Mouse (Mus musculus): ENCODE measurements at regions not wholly inside any gene's neighbourhood (a gene's known extent, or its start where the extent isn't known, plus 50 kb on each side); places are given as distances from the start of the nearest gene placed in this dataset.

DNA sequence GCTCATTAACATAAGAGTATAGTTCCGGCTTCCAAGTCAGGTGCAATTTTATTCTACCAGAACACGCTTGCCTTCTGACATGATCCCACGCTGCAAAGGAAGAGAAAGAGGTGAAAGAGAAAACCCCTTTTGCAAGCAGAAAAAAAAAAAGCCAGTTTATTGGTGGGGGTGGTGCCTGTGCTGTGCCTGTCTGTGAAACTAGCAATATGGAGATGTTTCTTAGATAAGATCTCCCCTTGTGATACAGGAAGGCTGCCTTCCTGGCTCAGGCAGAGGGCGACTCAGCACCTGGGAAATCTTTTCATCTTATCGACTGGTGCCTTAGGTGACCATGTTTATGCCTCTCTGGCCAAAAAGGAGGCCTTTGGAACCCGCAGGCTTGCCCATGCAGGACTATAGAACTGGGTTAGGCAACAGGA, 555.2 kb downstream of the Vrk1 start:
- TF ChIP-seq RAD21 (IDR thresholded peaks at IDR 0.05; ENCODE audit: low read depth, low read length): no peak
- TF ChIP-seq UBTF (IDR thresholded peaks at IDR 0.05; ENCODE audit: borderline replicate concordance, insufficient read depth, low read depth, low read length): no peak
- no peak for TF ChIP-seq BHLHE40 (IDR thresholded peaks at IDR 0.05; ENCODE audit: borderline replicate concordance, low read depth, low read length)
- TF ChIP-seq CTCF (IDR thresholded peaks at IDR 0.05 in 2 of 3, conservative IDR thresholded peaks at IDR 0.05 in 1 of 3; ENCODE audit: control insufficient read depth in 1 of 3, insufficient read depth in 1 of 3, low read depth in 2 of 3, low read length in 3 of 3, poor library complexity in 1 of 3, severe bottlenecking in 1 of 3): no peak
- TF ChIP-seq POLR2A (IDR thresholded peaks at IDR 0.05; ENCODE audit: control insufficient read depth in 1 of 2, insufficient read depth in 1 of 2, low read depth in 1 of 2, low read length in 2 of 2, poor library complexity in 1 of 2): no peak
- TF ChIP-seq ZMIZ1 (IDR thresholded peaks at IDR 0.05; ENCODE audit: low read depth, low read length): no peak
- no peak for TF ChIP-seq USF1 (IDR thresholded peaks at IDR 0.05; ENCODE audit: low read depth, low read length)
- TF ChIP-seq EP300 (IDR thresholded peaks at IDR 0.05; ENCODE audit: low read depth in 1 of 2, low read length in 2 of 2): no peak
- no peak for TF ChIP-seq NELFE (IDR thresholded peaks at IDR 0.05; ENCODE audit: low read depth, low read length)
- TF ChIP-seq NRF1 (IDR thresholded peaks at IDR 0.05; ENCODE audit: insufficient read depth, low read depth, low read length, poor library complexity, severe bottlenecking): no peak
- no peak for TF ChIP-seq ETS1 (IDR thresholded peaks at IDR 0.05; ENCODE audit: low read depth, low read length)
